8 mouse cellular contexts compared by ENCODE assay signal in the genomic region with DNA sequence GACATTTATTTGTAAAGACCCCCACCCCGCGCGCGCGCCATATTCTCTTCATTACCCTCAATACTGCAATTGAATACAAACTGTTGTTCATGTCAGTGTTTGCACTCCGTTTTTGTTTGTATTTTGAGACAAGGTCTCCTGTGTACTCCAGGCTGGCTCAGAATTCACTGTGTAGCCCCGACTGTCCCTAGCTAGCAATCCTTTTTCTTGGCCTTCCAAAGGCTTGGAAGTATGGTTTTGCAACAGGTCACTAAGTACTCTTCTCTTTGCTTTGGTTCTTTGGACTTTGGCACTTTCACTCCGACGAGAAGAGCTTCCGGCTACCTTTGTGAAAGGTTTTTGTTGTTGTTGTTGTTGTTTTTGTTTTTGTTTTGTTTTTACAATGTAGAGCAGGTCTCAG. TPM values are rescaled to one million over a fixed set of nuclear protein-coding genes. Genes with fewer than 3 reads are reported as not detected.
DNase-seq lines count a peak whose midpoint lies in the region; ATAC-seq and TF ChIP-seq lines count a peak whose summit lies in the region.

No protein-coding gene starts in this region.

- DNase-seq in CH12.LX (ENCODE audit: extremely low read depth): peak; percentile 12
- DNase-seq in kidney, postnatal 10 days: peak; percentile 8
- DNase-seq in left cerebral cortex, adult 8-10 months (ENCODE audit: low spot score in 2 of 2): no peak

- no peak for TF ChIP-seq RAD21 in CH12.LX (IDR thresholded peaks at IDR 0.05; ENCODE audit: low read depth, low read length)

- TF ChIP-seq POLR2A in CH12.LX (IDR thresholded peaks at IDR 0.05; ENCODE audit: low read depth, low read length): no peak

- H3K4me2 ChIP-seq in CH12.LX (ENCODE audit: insufficient read depth, low read depth, poor library complexity, severe bottlenecking): peak overlapping the region; percentile 98
- peak overlapping the region; percentile 64 for H3K4me2 ChIP-seq in forebrain, embryonic 13.5 days
- peak overlapping the region; percentile 71 for H3K4me2 ChIP-seq in neural tube, embryonic 15.5 days

- peaks cover 6% of the 10 kb centered on the region for H3K36me3 ChIP-seq in erythroblast, embryonic 14.5 days (ENCODE audit: control insufficient read depth)
- H3K36me3 ChIP-seq in CH12.LX (replicated peaks in 1 of 2; ENCODE audit: control insufficient read depth in 1 of 2, insufficient read depth in 1 of 2, low read length in 1 of 2): peaks cover 0 to 8% of the 10 kb centered on the region in 2 experiments
- H3K36me3 ChIP-seq in forebrain, embryonic 13.5 days (ENCODE audit: poor library complexity, severe bottlenecking): no peaks in the 10 kb centered on the region
- H3K36me3 ChIP-seq in neural tube, embryonic 15.5 days: no peaks in the 10 kb centered on the region

- peak overlapping the region; percentile 89 for H3K4me3 ChIP-seq in erythroblast, embryonic 14.5 days (replicated peaks)
- H3K4me3 ChIP-seq in CH12.LX (replicated peaks in 1 of 3; ENCODE audit: low read depth in 2 of 3, low read length in 2 of 3, poor library complexity in 1 of 3): peak overlapping the region; percentile 74 to 86 (median 86)
- H3K4me3 ChIP-seq in forebrain, embryonic 13.5 days: peak overlapping the region; percentile 86
- peak overlapping the region; percentile 63 for H3K4me3 ChIP-seq in neural tube, embryonic 15.5 days (replicated peaks)

- H3K27ac ChIP-seq in CH12.LX (ENCODE audit: insufficient read depth, low read depth): no peak overlapping the region
- no peak overlapping the region for H3K27ac ChIP-seq in forebrain, embryonic 13.5 days
- H3K27ac ChIP-seq in neural tube, embryonic 15.5 days (replicated peaks): peak overlapping the region; percentile 91; the same call in 1 of the 2 replicates

- peak overlapping the region; percentile 64 for H3K9ac ChIP-seq in CH12.LX (ENCODE audit: insufficient read depth, low read depth)
- peak overlapping the region; percentile 81 for H3K9ac ChIP-seq in forebrain, embryonic 13.5 days
- peak overlapping the region; percentile 58 for H3K9ac ChIP-seq in neural tube, embryonic 15.5 days (replicated peaks)

- peaks cover 9% of the 10 kb centered on the region for H3K79me2 ChIP-seq in CH12.LX (replicated peaks; ENCODE audit: control insufficient read depth, extremely low read depth, insufficient read depth, poor library complexity, severe bottlenecking)

- TF ChIP-seq CTCF in CH12.LX (conservative IDR thresholded peaks at IDR 0.05 in 1 of 2, IDR thresholded peaks at IDR 0.05 in 1 of 2; ENCODE audit: low read depth in 2 of 2, low read length in 2 of 2): no peak

- in situ Hi-C loops in CH12.LX (cut with MboI; ENCODE audit: low pct_ligation_motif_present, low pct_unique_long_range_greater_than_20kb, low sequenced_read_pairs): no loop called here

- no peaks in the 10 kb centered on the region for H3K27me3 ChIP-seq in erythroblast, embryonic 14.5 days (ENCODE audit: control insufficient read depth)
- no peaks in the 10 kb centered on the region for H3K27me3 ChIP-seq in CH12.LX (replicated peaks)
- H3K27me3 ChIP-seq in forebrain, embryonic 13.5 days: no peaks in the 10 kb centered on the region
- H3K27me3 ChIP-seq in neural tube, embryonic 15.5 days (replicated peaks): no peaks in the 10 kb centered on the region

- dilution Hi-C loops in CH12.LX (cut with MboI; ENCODE audit: extremely low pct_ligation_motif_present, extremely low pct_unique_long_range_greater_than_20kb, low sequenced_read_pairs): no loop called here

- H3K9me3 ChIP-seq in erythroblast, embryonic 14.5 days (ENCODE audit: control insufficient read depth, low read length): no peaks in the 10 kb centered on the region
- H3K9me3 ChIP-seq in CH12.LX (replicated peaks; ENCODE audit: low read length): no peaks in the 10 kb centered on the region
- no peaks in the 10 kb centered on the region for H3K9me3 ChIP-seq in forebrain, embryonic 13.5 days (replicated peaks)
- no peaks in the 10 kb centered on the region for H3K9me3 ChIP-seq in neural tube, embryonic 15.5 days (replicated peaks)

- ATAC-seq in erythroblast, adult 5-6 weeks (replicated peaks; ENCODE audit: low FRiP score, poor library complexity, severe bottlenecking): no peak
- no peak for ATAC-seq in forebrain, embryonic 13.5 days
- no peak for ATAC-seq in neural tube, embryonic 15.5 days (ENCODE audit: low FRiP score)
- no peak for ATAC-seq in inflammation-experienced regulatory T-cells, adult 6 months

- peaks cover 20% of the 10 kb centered on the region for H3K4me1 ChIP-seq in erythroblast, embryonic 14.5 days (ENCODE audit: control insufficient read depth)
- peaks cover 0 to 25% of the 10 kb centered on the region in 2 experiments; a peak in 2 of 4 replicates for H3K4me1 ChIP-seq in CH12.LX (ENCODE audit: control insufficient read depth in 1 of 2, insufficient read depth in 2 of 2)
- H3K4me1 ChIP-seq in forebrain, embryonic 13.5 days: peaks cover 18% of the 10 kb centered on the region
- peaks cover 14% of the 10 kb centered on the region for H3K4me1 ChIP-seq in neural tube, embryonic 15.5 days

- no peak for TF ChIP-seq EP300 in CH12.LX (IDR thresholded peaks at IDR 0.05; ENCODE audit: low read length)

- 29% methylated on average over 10 of the region's 10 CpGs for WGBS in forebrain, embryonic 13.5 days
- WGBS in neural tube, embryonic 15.5 days: 32% methylated on average over 10 of the region's 10 CpGs

TF ChIP-seq in CH12.LX, 34 proteins besides CTCF, POLR2A, EP300 and RAD21:
- TF ChIP-seq KAT2A (IDR thresholded peaks at IDR 0.05; ENCODE audit: insufficient replicate concordance, low read length) (no peak), ELF1 (IDR thresholded peaks at IDR 0.05; ENCODE audit: low read depth, low read length) (no peak), GABPA (IDR thresholded peaks at IDR 0.05; ENCODE audit: insufficient replicate concordance, low read depth, low read length) (no peak), MEF2A (IDR thresholded peaks at IDR 0.05; ENCODE audit: borderline replicate concordance, low read depth, low read length) (no peak), CHD1 (IDR thresholded peaks at IDR 0.05; ENCODE audit: low read depth, low read length) (no peak), MAX (IDR thresholded peaks at IDR 0.05; ENCODE audit: low read length) (no peak), SMC3 (IDR thresholded peaks at IDR 0.05; ENCODE audit: low read depth, low read length) (no peak), IRF4 (IDR thresholded peaks at IDR 0.05; ENCODE audit: low read depth, low read length) (no peak)
TF ChIP-seq in CH12.LX: peak in this region for 0.

RNA-seq across cellular contexts. Expression of gene Fbxo8, which starts 1.2 kb away (rescaled TPM):
- 0.68 and 0.96 TPM in 2 replicates for polyA plus RNA-seq in erythroblast, embryonic 14.5 days (2012)
- 52.7 and 72.1 TPM in 2 replicates for total RNA-seq in erythroblast, adult 5-6 weeks (2015; ENCODE audit: low replicate concordance)
- 18.0 and 18.5 TPM in 2 replicates for total RNA-seq in erythroblast, adult 5-6 weeks (2017; ENCODE audit: low replicate concordance)
- total RNA-seq in CH12.LX (2012; rRNA removed) (14.8 and 16.2 TPM in 2 replicates), CH12.LX (2014; rRNA removed) (47.0 and 48.8 TPM in 2 replicates)
- polyA plus RNA-seq in CH12.LX (2012; ENCODE audit: insufficient read length, low read depth): 28.1 and 29.8 TPM in 2 replicates
- 38.5 and 43.5 TPM in 2 replicates for polyA plus RNA-seq in forebrain, embryonic 13.5 days (2015; fragmentation: Nextera tagmentation; extraction: Ambion mirVana)
- 41.6 and 43.3 TPM in 2 replicates for polyA plus RNA-seq in neural tube, embryonic 15.5 days (2015; fragmentation: Nextera tagmentation; extraction: Ambion mirVana)
- 10 to 100 TPM; 49.5 to 71.0 (median 63.1) TPM for polyA plus RNA-seq in inflammation-experienced regulatory T-cells, adult 6 months (2017; shearing (Covaris generic))
- total RNA-seq in left cerebral cortex, adult 8-10 months (2022): 10 to 100 TPM; 27.7 to 39.4 (median 30.4) TPM

RNA-seq across cellular contexts. Expression of gene Cep44, which starts 1.2 kb away (rescaled TPM):
- polyA plus RNA-seq in erythroblast, embryonic 14.5 days (2012): 0.37 and 1.1 TPM in 2 replicates
- total RNA-seq in erythroblast, adult 5-6 weeks (2015; ENCODE audit: low replicate concordance): 27.9 and 32.6 TPM in 2 replicates
- total RNA-seq in erythroblast, adult 5-6 weeks (2017; ENCODE audit: low replicate concordance): 30.7 and 34.4 TPM in 2 replicates
- total RNA-seq in CH12.LX (2012; rRNA removed) (26.6 and 28.5 TPM in 2 replicates), CH12.LX (2014; rRNA removed) (54.7 and 64.0 TPM in 2 replicates)
- 23.2 and 27.5 TPM in 2 replicates for polyA plus RNA-seq in CH12.LX (2012; ENCODE audit: insufficient read length, low read depth)
- 35.2 and 39.7 TPM in 2 replicates for polyA plus RNA-seq in forebrain, embryonic 13.5 days (2015; fragmentation: Nextera tagmentation; extraction: Ambion mirVana)
- polyA plus RNA-seq in neural tube, embryonic 15.5 days (2015; fragmentation: Nextera tagmentation; extraction: Ambion mirVana): 21.8 and 27.5 TPM in 2 replicates
- 10 to 100 TPM; 15.0 to 33.4 (median 24.6) TPM for polyA plus RNA-seq in inflammation-experienced regulatory T-cells, adult 6 months (2017; shearing (Covaris generic))
- 10 to 100 TPM; 18.5 to 25.0 (median 20.1) TPM for total RNA-seq in left cerebral cortex, adult 8-10 months (2022)

Comparison
In these comparisons a context has a peak if more than half of its experiments do, and no peak if none do; other contexts are left out.
1. DNase-seq: peak in CH12.LX (single experiment) and kidney, postnatal 10 days (single experiment); none in left cerebral cortex, adult 8-10 months (0 of 2).
2. RNA of gene Fbxo8, which starts 1.2 kb away (polyA plus RNA-seq): 49.5 to 71.0 TPM in inflammation-experienced regulatory T-cells, adult 6 months, 41.6 to 43.3 TPM in neural tube, embryonic 15.5 days, 38.5 to 43.5 TPM in forebrain, embryonic 13.5 days and 28.1 to 29.8 TPM in CH12.LX; 0.68 to 0.96 TPM in erythroblast, embryonic 14.5 days; every median in the first group is over 10 times any median in the second.
3. Peak in every context shown above with its lines, with median percentiles within 50 percentile points of each other: H3K4me3 ChIP-seq, H3K4me2 ChIP-seq and H3K9ac ChIP-seq.